Mouse (Mus musculus) lung, embryonic 14.5 days (tissue): ENCODE measurements around the gene Gxylt2. TPM values are rescaled to one million over a fixed set of nuclear protein-coding genes. Genes with fewer than 3 reads are reported as not detected.

Source experiments
- ATAC-seq: fragments of 200-750 bp; cut with Nextera tagmentation; 2 replicates; pipeline ENCODE4 v1.8.0; 2017; ENCODE audit warnings: mild to moderate bottlenecking, moderate TSS enrichment, moderate library complexity; ENCODE audit not compliant: insufficient read depth
- DNase-seq: peaks from one replicate; pipeline ENCODE4 v3.0.0-alpha.2; 2015
- H3K27ac ChIP-seq: fragments of 300-500 bp; sonication (generic); 2 replicates; pipeline ENCODE4 v1.5.1; 2014; ENCODE audit warnings: low read depth, mild to moderate bottlenecking, moderate library complexity
- H3K27me3 ChIP-seq: fragments of 300-500 bp; sonication (generic); 2 replicates; pipeline ENCODE4 v1.6.1; 2014; ENCODE audit warnings: low read length, control low read depth; ENCODE audit not compliant: insufficient read depth
- H3K36me3 ChIP-seq: fragments of 300-500 bp; sonication (generic); 2 replicates; pipeline ENCODE4 v1.6.1; 2014; ENCODE audit warnings: control low read depth; ENCODE audit not compliant: insufficient read depth
- H3K4me1 ChIP-seq: fragments of 300-500 bp; sonication (generic); 2 replicates; pipeline ENCODE4 v1.6.1; 2014; ENCODE audit warnings: antibody characterized with exemption, control low read depth; ENCODE audit not compliant: insufficient read depth
- H3K4me2 ChIP-seq: fragments of 300-500 bp; sonication (generic); 2 replicates; pipeline ENCODE4 v1.6.1; 2014; ENCODE audit warnings: mild to moderate bottlenecking
- H3K4me3 ChIP-seq: fragments of 300-500 bp; sonication (generic); 2 replicates; pipeline ENCODE4 v1.5.1; 2014; ENCODE audit warnings: low read depth, low read length
- H3K9ac ChIP-seq: fragments of 300-500 bp; sonication (generic); 2 replicates; pipeline ENCODE4 v1.6.1; 2014
- H3K9me3 ChIP-seq: fragments of 300-500 bp; sonication (generic); 2 replicates; pipeline ENCODE4 v1.6.1; 2016; ENCODE audit warnings: low read depth, low read length, control low read depth
- CTCF ChIP-seq: IDR thresholded peaks from 2 replicates; pipeline ENCODE4 v1.5.1; 2016; ENCODE audit warnings: antibody characterized with exemption, low read depth
- WGBS: fragments of 180-500 bp; shearing (Covaris S2); extraction: QIAGEN DNeasy Blood & Tissue Kit; methylation state at CpG from one replicate; pipeline ENCODE4 v1.1.7; 2014; 5-methylcytosine and 5-hydroxymethylcytosine counted together
- polyA plus RNA-seq: library from polyadenylated mRNA; unstranded; fragments of >200 nt; fragmentation: Nextera tagmentation; extraction: Ambion mirVana; gene quantifications from 2 replicates; pipeline ENCODE4 v1.2.1, GENCODE M21; 2014

Gene Gxylt2
- 4.4 and 6.0 TPM in 2 replicates for polyA plus RNA-seq

GRCm38 (mm10) chr6:100704574-100705365 is at the start of gene Gxylt2:
Gxylt2 (plus strand) TSS chr6:100704734.
- H3K27me3 ChIP-seq: peaks cover 14% of the 10 kb centered on the region
- H3K27ac ChIP-seq: no peak within 1 kb of the TSS
- peak; percentile 94 for ATAC-seq
- peak within 1 kb of the TSS; percentile 43 for H3K9ac ChIP-seq
- no peaks in the 10 kb centered on the region for H3K36me3 ChIP-seq
- no peak for TF ChIP-seq CTCF
- H3K4me2 ChIP-seq: peak within 1 kb of the TSS; percentile 70
- no peaks in the 10 kb centered on the region for H3K9me3 ChIP-seq
- WGBS: under 1% methylated on average over 76 of the region's 77 CpGs
- DNase-seq: peak; percentile 80
- peak within 1 kb of the TSS; percentile 46 for H3K4me3 ChIP-seq
- H3K4me1 ChIP-seq: peaks cover 2% of the 10 kb centered on the region; the same call in 1 of the 2 replicates

GRCm38 (mm10) chr6:100660395-100660794 is 44.1 kb upstream of the Gxylt2 start:
- Histone ChIP-seq H3K4me1 (no peaks in the 10 kb centered on the region), H3K4me2 (no peak overlapping the region), H3K36me3 (peaks cover 25% of the 10 kb centered on the region; the same call in 1 of the 2 replicates), H3K27ac (no peak overlapping the region), H3K27me3 (no peaks in the 10 kb centered on the region), H3K4me3 (no peak overlapping the region), H3K9me3 (no peaks in the 10 kb centered on the region), H3K9ac (no peak overlapping the region)
- ATAC-seq (no peak), DNase-seq (no peak)
- WGBS: 76% methylated on average over 5 of the region's 5 CpGs
- TF ChIP-seq CTCF: no peak

GRCm38 (mm10) chr6:100662224-100662623 is 42.3 kb upstream of the Gxylt2 start:
- no peaks in the 10 kb centered on the region for H3K4me1 ChIP-seq
- H3K4me3 ChIP-seq: no peak overlapping the region
- no peak for DNase-seq
- no peak overlapping the region for H3K4me2 ChIP-seq
- H3K27me3 ChIP-seq: no peaks in the 10 kb centered on the region
- H3K27ac ChIP-seq: no peak overlapping the region
- H3K36me3 ChIP-seq: peaks cover 25% of the 10 kb centered on the region; the same call in 1 of the 2 replicates
- H3K9ac ChIP-seq: no peak overlapping the region
- ATAC-seq: no peak
- H3K9me3 ChIP-seq: no peaks in the 10 kb centered on the region
- 74% methylated on average over 6 of the region's 6 CpGs for WGBS
- TF ChIP-seq CTCF: no peak

GRCm38 (mm10) chr6:100667644-100668043 is 36.9 kb upstream of the Gxylt2 start:
- Histone ChIP-seq H3K4me2 (no peak overlapping the region), H3K9me3 (no peaks in the 10 kb centered on the region), H3K4me1 (no peaks in the 10 kb centered on the region), H3K27ac (no peak overlapping the region), H3K27me3 (no peaks in the 10 kb centered on the region), H3K4me3 (no peak overlapping the region), H3K36me3 (peaks cover 15% of the 10 kb centered on the region; the same call in 1 of the 2 replicates), H3K9ac (no peak overlapping the region)
- 65% methylated on average over 8 of the region's 8 CpGs for WGBS
- peak; percentile 42; the same call in 1 of the 2 replicates for TF ChIP-seq CTCF
- DNase-seq (peak; percentile 36), ATAC-seq (no peak)

GRCm38 (mm10) chr6:100668858-100669257 is 35.7 kb upstream of the Gxylt2 start:
- 47% methylated on average over 2 of the region's 2 CpGs for WGBS
- peaks cover 8% of the 10 kb centered on the region; the same call in 1 of the 2 replicates for H3K36me3 ChIP-seq
- H3K4me2 ChIP-seq: no peak overlapping the region
- TF ChIP-seq CTCF: no peak
- no peak overlapping the region for H3K27ac ChIP-seq
- H3K4me3 ChIP-seq: no peak overlapping the region
- ATAC-seq (no peak), DNase-seq (no peak)
- no peaks in the 10 kb centered on the region for H3K4me1 ChIP-seq
- no peaks in the 10 kb centered on the region for H3K9me3 ChIP-seq
- no peaks in the 10 kb centered on the region for H3K27me3 ChIP-seq
- no peak overlapping the region for H3K9ac ChIP-seq

GRCm38 (mm10) chr6:100670370-100670841 is 34.1 kb upstream of the Gxylt2 start:
- peak; percentile 77 for ATAC-seq
- under 1% methylated on average over 32 of the region's 32 CpGs for WGBS
- Histone ChIP-seq H3K27ac (peak overlapping the region; percentile 58; the same call in 1 of the 2 replicates), H3K4me3 (peak overlapping the region; percentile 83), H3K9me3 (no peaks in the 10 kb centered on the region), H3K4me1 (no peaks in the 10 kb centered on the region), H3K4me2 (peak overlapping the region; percentile 96), H3K27me3 (no peaks in the 10 kb centered on the region), H3K9ac (peak overlapping the region; percentile 77), H3K36me3 (no peaks in the 10 kb centered on the region)
- peak; percentile 60 for DNase-seq
- TF ChIP-seq CTCF: 0 out of 2 replicates have a peak, but pooled peaks have one; percentile 26

- peak within 1 kb of the TSS; percentile 83 for H3K4me3 ChIP-seq
- H3K9me3 ChIP-seq: no peaks in the 10 kb centered on the region
- ATAC-seq (peak; percentile 94), DNase-seq (peak; percentile 96)
- H3K27me3 ChIP-seq: no peaks in the 10 kb centered on the region
- peak within 1 kb of the TSS; percentile 58; the same call in 1 of the 2 replicates for H3K27ac ChIP-seq
- H3K4me2 ChIP-seq: peak within 1 kb of the TSS; percentile 96
- WGBS: under 1% methylated on average over 49 of the region's 49 CpGs
- H3K36me3 ChIP-seq: no peaks in the 10 kb centered on the region
- TF ChIP-seq CTCF: peak; percentile 45
- no peaks in the 10 kb centered on the region for H3K4me1 ChIP-seq
- peak within 1 kb of the TSS; percentile 77 for H3K9ac ChIP-seq
Observed at GRCm38 (mm10) chr6:100670880-100671344, 33.6 kb upstream of the Gxylt2 start, which contains the start of gene Shq1. Shq1 (minus strand) TSS chr6:100671157.
